Mouse (Mus musculus) heart, postnatal 0 days (tissue): ENCODE measurements around the gene Pfkl. TPM values are rescaled to one million over a fixed set of nuclear protein-coding genes. Genes with fewer than 3 reads are reported as not detected.

Source experiments
- ATAC-seq: fragments of 200-750 bp; cut with Nextera tagmentation; 2 replicates; pipeline ENCODE4 v1.8.0; 2017; ENCODE audit warnings: low read depth, moderate number of reproducible peaks, moderate library complexity; ENCODE audit not compliant: insufficient read depth
- DNase-seq: peaks from one replicate; pipeline ENCODE4 v3.0.0-alpha.2; 2016; ENCODE audit warnings: low spot score
- H3K27ac ChIP-seq: fragments of 300-500 bp; sonication (generic); 2 replicates; pipeline ENCODE4 v1.5.1; 2014; ENCODE audit warnings: low read depth, mild to moderate bottlenecking
- H3K27me3 ChIP-seq: fragments of 300-500 bp; sonication (generic); 2 replicates; pipeline ENCODE4 v1.6.1; 2014; ENCODE audit warnings: low read length, mixed read lengths; ENCODE audit not compliant: control insufficient read depth, insufficient read depth
- H3K36me3 ChIP-seq: fragments of 300-500 bp; sonication (generic); replicated peaks from 2 replicates; pipeline ENCODE4 v1.6.1; 2014; ENCODE audit warnings: low read length, mixed read lengths; ENCODE audit not compliant: control insufficient read depth, insufficient read depth
- H3K4me1 ChIP-seq: fragments of 300-500 bp; sonication (generic); 2 replicates; pipeline ENCODE4 v1.6.1; 2014; ENCODE audit warnings: antibody characterized with exemption; ENCODE audit not compliant: control insufficient read depth, insufficient read depth
- H3K4me2 ChIP-seq: fragments of 300-500 bp; sonication (generic); 2 replicates; pipeline ENCODE4 v1.6.1; 2014; ENCODE audit warnings: low read depth, mild to moderate bottlenecking, low read length, moderate library complexity
- H3K4me3 ChIP-seq: fragments of 300-500 bp; sonication (generic); 2 replicates; pipeline ENCODE4 v1.5.1; 2014; ENCODE audit warnings: low read depth, low read length
- H3K9ac ChIP-seq: fragments of 300-500 bp; sonication (generic); replicated peaks from 2 replicates; pipeline ENCODE4 v1.6.1; 2014; ENCODE audit warnings: low read depth, low read length, mixed read lengths
- H3K9me3 ChIP-seq: fragments of 300-500 bp; sonication (generic); replicated peaks from 2 replicates; pipeline ENCODE4 v1.6.1; 2016; ENCODE audit warnings: low read length; ENCODE audit not compliant: control insufficient read depth
- CTCF ChIP-seq: IDR thresholded peaks from 2 replicates; pipeline ENCODE4 v1.5.1; 2016; ENCODE audit warnings: antibody characterized with exemption, control low read depth, low read depth
- EP300 ChIP-seq: IDR thresholded peaks from 2 replicates; pipeline ENCODE4 v1.6.1; 2016; ENCODE audit warnings: antibody characterized with exemption, low read depth
- WGBS: fragments of 180-500 bp; shearing (Covaris S2); extraction: QIAGEN DNeasy Blood & Tissue Kit; methylation state at CpG from one replicate; pipeline ENCODE4 v1.1.7; 2014; 5-methylcytosine and 5-hydroxymethylcytosine counted together
- polyA plus RNA-seq: library from polyadenylated mRNA; unstranded; fragments of >200 nt; fragmentation: Nextera tagmentation; extraction: Ambion mirVana; gene quantifications from 2 replicates; pipeline ENCODE4 v1.2.1, GENCODE M21; 2015
- total RNA-seq: library from RNA; depleted of rRNA; stranded (reverse); fragments of >200 nt; gene quantifications from 2 replicates; pipeline ENCODE4 v1.2.3, GENCODE M21; 2014; ENCODE audit warnings: low replicate concordance

Pfkl gene
- total and polyA plus RNA-seq, 2 experiments from 2014 or later = 68.9 to 353 TPM

- DNase-seq (no peak), ATAC-seq (no peak)
- Histone ChIP-seq H3K4me2 (no peak overlapping the region), H3K4me3 (no peak overlapping the region), H3K4me1 (peaks cover 26% of the 10 kb centered on the region), H3K9me3 (no peaks in the 10 kb centered on the region), H3K27me3 (no peaks in the 10 kb centered on the region), H3K27ac (no peak overlapping the region), H3K9ac (no peak overlapping the region), H3K36me3 (peaks cover 45% of the 10 kb centered on the region)
- 85% methylated on average over 3 of the region's 3 CpGs for WGBS
- TF ChIP-seq CTCF (no peak), EP300 (no peak)
Observed at GRCm38 (mm10) chr10:78004479-78005100, 5.3 kb downstream of the Pfkl start.

- no peaks in the 10 kb centered on the region for H3K9me3 ChIP-seq
- H3K4me3 ChIP-seq = no peak overlapping the region
- no peak overlapping the region for H3K9ac ChIP-seq
- H3K4me1 ChIP-seq = peaks cover 9% of the 10 kb centered on the region
- no peaks in the 10 kb centered on the region for H3K27me3 ChIP-seq
- H3K27ac ChIP-seq = no peak overlapping the region
- H3K36me3 ChIP-seq = peaks cover 68% of the 10 kb centered on the region
- WGBS = 77% methylated on average over 2 of the region's 2 CpGs
- no peak for DNase-seq
- no peak for TF ChIP-seq EP300
- TF ChIP-seq CTCF = no peak
- ATAC-seq = no peak
- no peak overlapping the region for H3K4me2 ChIP-seq
Observed at GRCm38 (mm10) chr10:78002316-78002715, 7.6 kb downstream of the Pfkl start.

- H3K4me2 ChIP-seq = no peak overlapping the region
- ATAC-seq = no peak
- WGBS = 80% methylated on average over 11 of the region's 11 CpGs
- H3K4me3 ChIP-seq = no peak overlapping the region
- peaks cover 4% of the 10 kb centered on the region for H3K4me1 ChIP-seq
- no peaks in the 10 kb centered on the region for H3K27me3 ChIP-seq
- H3K9me3 ChIP-seq = no peaks in the 10 kb centered on the region
- TF ChIP-seq CTCF = no peak
- no peak for TF ChIP-seq EP300
- H3K27ac ChIP-seq = no peak overlapping the region
- no peak for DNase-seq
- peaks cover 71% of the 10 kb centered on the region for H3K36me3 ChIP-seq
- H3K9ac ChIP-seq = no peak overlapping the region
Observed at GRCm38 (mm10) chr10:78001796-78002195, 8.1 kb downstream of the Pfkl start.

GRCm38 (mm10) chr10:78000200-78000599 is 9.7 kb downstream of the Pfkl start:
- 89% methylated on average over 5 of the region's 5 CpGs for WGBS
- no peaks in the 10 kb centered on the region for H3K4me1 ChIP-seq
- H3K36me3 ChIP-seq = peaks cover 82% of the 10 kb centered on the region

GRCm38 (mm10) chr10:77995639-77996038 is 14.2 kb downstream of the Pfkl start:
- Histone ChIP-seq H3K4me1 (no peaks in the 10 kb centered on the region), H3K36me3 (peaks cover 91% of the 10 kb centered on the region), H3K9ac (no peak overlapping the region), H3K4me2 (no peak overlapping the region), H3K4me3 (no peak overlapping the region), H3K9me3 (no peaks in the 10 kb centered on the region), H3K27me3 (no peaks in the 10 kb centered on the region), H3K27ac (no peak overlapping the region)
- DNase-seq (no peak), ATAC-seq (no peak)
- TF ChIP-seq EP300 = no peak
- no peak for TF ChIP-seq CTCF
- WGBS = 60% methylated on average over 3 of the region's 3 CpGs

More at GRCm38 (mm10) chr10:78000200-78000599, 9.7 kb downstream of the Pfkl start:
- no peak overlapping the region for H3K4me2 ChIP-seq
- H3K9ac ChIP-seq = no peak overlapping the region
- H3K4me3 ChIP-seq = no peak overlapping the region
- H3K27me3 ChIP-seq = no peaks in the 10 kb centered on the region
- H3K9me3 ChIP-seq = no peaks in the 10 kb centered on the region
- no peak overlapping the region for H3K27ac ChIP-seq
- ATAC-seq (no peak), DNase-seq (no peak)
- no peak for TF ChIP-seq CTCF
- no peak for TF ChIP-seq EP300

- H3K4me2 ChIP-seq = no peak overlapping the region
- ATAC-seq (no peak), DNase-seq (no peak)
- 70% methylated on average over 5 of the region's 5 CpGs for WGBS
- no peak overlapping the region for H3K4me3 ChIP-seq
- TF ChIP-seq EP300 (no peak), CTCF (no peak)
- no peaks in the 10 kb centered on the region for H3K4me1 ChIP-seq
- H3K9ac ChIP-seq = no peak overlapping the region
- H3K27ac ChIP-seq = no peak overlapping the region
- no peaks in the 10 kb centered on the region for H3K27me3 ChIP-seq
- no peaks in the 10 kb centered on the region for H3K9me3 ChIP-seq
- H3K36me3 ChIP-seq = peaks cover 42% of the 10 kb centered on the region
Observed at GRCm38 (mm10) chr10:77985775-77986174, 24.1 kb downstream of the Pfkl start.
